Mouse (Mus musculus): ENCODE measurements around the gene Spats1. TPM values are rescaled to one million over a fixed set of nuclear protein-coding genes. Genes with fewer than 3 reads are reported as not detected.
A peak's percentile ranks its signal among the peaks of the same experiment; 100 is the strongest.
"Not testable (repeated sequence)": the region's sequence is repeated elsewhere in the genome, so short reads cannot be mapped to it uniquely, and the experiment has no call there.

Spats1 gene
- polyA plus RNA-seq, 1 experiment from 2014 or later: 0.51 TPM

DNA sequence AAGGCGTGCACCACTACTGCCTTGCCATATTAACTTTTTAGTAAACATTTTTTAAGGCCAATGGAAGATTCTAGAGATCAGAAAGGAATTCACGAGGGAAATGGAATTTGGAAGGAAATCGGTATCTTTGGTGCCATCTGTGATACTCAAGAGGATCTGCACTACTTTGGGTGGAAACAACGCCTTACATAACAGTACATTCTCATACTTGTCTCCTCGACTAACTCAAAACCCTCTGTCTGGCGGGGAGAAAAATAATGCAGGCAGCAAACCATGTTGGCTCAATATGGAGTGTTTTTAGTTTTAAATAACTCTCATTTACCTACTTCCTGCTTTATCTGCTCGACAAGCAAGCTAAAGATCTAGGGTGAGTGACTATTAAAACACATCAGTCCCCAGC, 4.5 kb downstream of the Spats1 start:
- DNase-seq (ENCODE audit: low read depth, low spot score) (no peak), ATAC-seq (no peak)
- ChIA-PET POLR2A (no interaction called here), CTCF (interaction anchor here (1.2 kb wide), 1 partner anchor 82 kb away, joined by 3 read pairs; no protein-coding TSS in a partner anchor)
- TF ChIP-seq CTCF (IDR thresholded peaks at IDR 0.05): no peak
- no peaks in the 10 kb centered on the region for H3K27me3 ChIP-seq
- in situ Hi-C loops (cut with MboI; ENCODE audit: low pct_unique_long_range_greater_than_20kb): no loop called here

DNA sequence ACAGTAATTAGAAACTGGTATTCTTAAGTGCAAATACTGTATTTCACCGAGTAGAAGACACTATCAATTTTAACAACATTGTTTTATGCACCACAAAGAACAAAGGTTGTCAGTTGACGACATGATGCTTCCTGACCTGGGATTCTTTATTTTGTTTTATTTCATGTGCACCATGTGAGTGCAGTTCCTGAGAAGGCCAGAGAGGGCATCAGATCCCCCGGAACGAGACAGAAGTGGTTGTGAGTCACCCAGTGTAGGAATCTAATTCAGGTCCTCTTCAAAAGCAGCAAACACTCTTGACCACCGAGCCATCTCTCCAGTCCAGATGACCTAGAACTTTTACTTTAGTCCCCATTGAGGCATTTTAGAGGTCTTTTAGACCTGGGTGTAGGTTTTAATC, 6.9 kb downstream of the Spats1 start:
- no peaks in the 10 kb centered on the region for H3K27me3 ChIP-seq
- ATAC-seq (no peak), DNase-seq (ENCODE audit: low read depth, low spot score) (no peak)
- ChIA-PET POLR2A (no interaction called here), CTCF (interaction anchor here (1.1 to 1.7 kb wide), 2 partner anchors 10 to 48 kb away, joined by 3 to 8 read pairs; no protein-coding TSS in a partner anchor)
- peak; percentile 51 for TF ChIP-seq CTCF (IDR thresholded peaks at IDR 0.05)
- in situ Hi-C loops (cut with MboI; ENCODE audit: low pct_unique_long_range_greater_than_20kb): no loop called here

GRCm38 (mm10) chr17:45466701-45467100, 8.5 kb downstream of the Spats1 start:
- no peaks in the 10 kb centered on the region for H3K27me3 ChIP-seq
- ChIA-PET CTCF (no interaction called here), POLR2A (no interaction called here)
- peak; percentile 29 for TF ChIP-seq CTCF (IDR thresholded peaks at IDR 0.05)
- ATAC-seq (no peak), DNase-seq (ENCODE audit: low read depth, low spot score) (no peak)
- in situ Hi-C loops (cut with MboI; ENCODE audit: low pct_unique_long_range_greater_than_20kb): no loop called here

DNA sequence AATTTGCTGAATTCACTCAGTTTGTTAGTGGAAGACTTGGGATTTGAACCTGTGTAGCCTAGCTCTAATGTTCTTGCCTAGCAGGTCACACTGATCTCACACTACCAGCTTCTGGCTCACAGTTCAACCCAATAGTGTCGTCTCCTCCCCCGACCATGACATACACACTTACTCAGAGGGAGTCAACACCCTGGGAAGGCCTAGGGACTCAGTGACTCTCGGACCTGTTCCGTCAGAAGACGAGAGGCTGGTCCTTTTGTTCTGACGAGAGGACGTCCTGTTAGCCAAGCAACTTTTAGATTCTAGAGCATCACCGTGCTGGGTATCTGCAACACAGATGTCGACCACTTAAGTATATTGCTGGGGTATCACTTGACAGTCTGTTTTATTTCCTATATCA, 11.0 kb downstream of the Spats1 start:
- ATAC-seq: no peak
- in situ Hi-C loops (cut with MboI; ENCODE audit: low pct_unique_long_range_greater_than_20kb): no loop called here
- POLR2A ChIA-PET: no interaction called here
- H3K27me3 ChIP-seq: no peaks in the 10 kb centered on the region
- TF ChIP-seq CTCF (IDR thresholded peaks at IDR 0.05): no peak
- CTCF ChIA-PET: no interaction called here
- no peak for DNase-seq (ENCODE audit: low read depth, low spot score)

GRCm38 (mm10) chr17:45462506-45462905, 12.7 kb downstream of the Spats1 start:
- in situ Hi-C loops (cut with MboI; ENCODE audit: low pct_unique_long_range_greater_than_20kb): no loop called here
- CTCF ChIA-PET: no interaction called here
- no peak for TF ChIP-seq CTCF (IDR thresholded peaks at IDR 0.05)
- DNase-seq (ENCODE audit: low read depth, low spot score): no peak
- H3K27me3 ChIP-seq: no peaks in the 10 kb centered on the region
- POLR2A ChIA-PET: interaction anchor here (0.7 kb wide), 2 partner anchors 300 to 563 kb away, joined by 3 read pairs; no protein-coding TSS in a partner anchor
- no peak for ATAC-seq

GRCm38 (mm10) chr17:45459062-45459461, 16.2 kb downstream of the Spats1 start:
- H3K27me3 ChIP-seq: no peaks in the 10 kb centered on the region
- DNase-seq (ENCODE audit: low read depth, low spot score): no peak
- in situ Hi-C loops (cut with MboI; ENCODE audit: low pct_unique_long_range_greater_than_20kb): no loop called here
- POLR2A ChIA-PET: no interaction called here
- CTCF ChIA-PET: no interaction called here
- no peak for TF ChIP-seq CTCF (IDR thresholded peaks at IDR 0.05)
- no peak for ATAC-seq

DNA sequence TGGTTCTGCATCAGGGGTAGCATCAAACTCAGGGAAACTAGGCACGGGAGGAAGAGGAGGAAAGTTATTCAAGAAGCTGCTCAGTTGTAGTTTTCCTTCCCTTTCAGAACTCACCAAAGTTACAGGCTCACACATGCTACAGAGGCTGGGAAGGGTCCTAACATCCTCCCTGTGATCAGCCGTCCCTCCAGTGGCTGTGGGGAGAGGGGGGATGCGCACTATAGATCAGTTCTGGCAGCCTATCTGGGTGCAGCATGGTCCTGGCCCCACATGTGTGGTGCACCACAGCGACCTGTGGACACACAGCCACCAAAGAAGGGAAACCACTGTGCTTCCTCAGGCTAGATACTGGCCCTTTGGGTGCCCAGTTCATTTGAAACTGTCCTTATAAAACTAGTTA, 16.7 kb downstream of the Spats1 start:
- CTCF ChIA-PET: no interaction called here
- no peak for DNase-seq (ENCODE audit: low read depth, low spot score)
- no peak for ATAC-seq
- no peaks in the 10 kb centered on the region for H3K27me3 ChIP-seq
- in situ Hi-C loops (cut with MboI; ENCODE audit: low pct_unique_long_range_greater_than_20kb): no loop called here
- TF ChIP-seq CTCF (IDR thresholded peaks at IDR 0.05): no peak
- POLR2A ChIA-PET: no interaction called here

GRCm38 (mm10) chr17:45457487-45457886, 17.7 kb downstream of the Spats1 start:
- DNase-seq (ENCODE audit: low read depth, low spot score) (no peak), ATAC-seq (no peak)
- in situ Hi-C loops (cut with MboI; ENCODE audit: low pct_unique_long_range_greater_than_20kb): no loop called here
- no peaks in the 10 kb centered on the region for H3K27me3 ChIP-seq
- CTCF ChIA-PET: no interaction called here
- POLR2A ChIA-PET: no interaction called here
- peak; percentile 41 for TF ChIP-seq CTCF (IDR thresholded peaks at IDR 0.05)

- TF ChIP-seq CTCF (IDR thresholded peaks at IDR 0.05): no peak
- no peak for ATAC-seq
- POLR2A ChIA-PET: no interaction called here
- H3K27me3 ChIP-seq: no peaks in the 10 kb centered on the region
- in situ Hi-C loops (cut with MboI; ENCODE audit: low pct_unique_long_range_greater_than_20kb): no loop called here
- no peak for DNase-seq (ENCODE audit: low read depth, low spot score)
- CTCF ChIA-PET: no interaction called here
Observed at GRCm38 (mm10) chr17:45456260-45457152, 18.7 kb downstream of the Spats1 start.

DNA sequence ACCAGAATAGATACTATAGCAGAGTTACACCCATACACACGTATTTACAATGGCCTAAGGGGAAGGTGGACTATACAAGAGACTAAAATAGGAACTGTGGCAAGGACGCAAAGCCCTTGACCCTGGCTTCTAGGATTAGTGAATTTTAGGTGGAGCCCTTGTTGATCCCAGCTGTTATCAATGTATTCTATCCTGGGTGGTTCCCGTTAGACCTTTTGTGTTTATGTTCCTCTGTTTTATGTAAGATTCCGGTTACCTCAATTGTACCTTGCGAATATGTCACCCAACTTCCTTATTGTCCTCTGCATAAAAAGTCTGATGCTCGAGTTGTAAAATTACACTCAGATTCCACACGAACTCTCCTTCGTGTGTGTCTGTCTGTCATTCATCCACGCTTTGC, 19.4 kb downstream of the Spats1 start:
- in situ Hi-C loops (cut with MboI; ENCODE audit: low pct_unique_long_range_greater_than_20kb); CTCF ChIA-PET; ATAC-seq; DNase-seq (ENCODE audit: low read depth, low spot score); POLR2A ChIA-PET; H3K27me3 ChIP-seq: not testable (repeated sequence)

GRCm38 (mm10) chr17:45454794-45455193, 20.4 kb downstream of the Spats1 start:
- ChIA-PET POLR2A (no interaction called here), CTCF (no interaction called here)
- DNase-seq (ENCODE audit: low read depth, low spot score) (no peak), ATAC-seq (no peak)
- in situ Hi-C loops (cut with MboI; ENCODE audit: low pct_unique_long_range_greater_than_20kb): no loop called here
- TF ChIP-seq CTCF (IDR thresholded peaks at IDR 0.05): no peak
- H3K27me3 ChIP-seq: no peaks in the 10 kb centered on the region

DNA sequence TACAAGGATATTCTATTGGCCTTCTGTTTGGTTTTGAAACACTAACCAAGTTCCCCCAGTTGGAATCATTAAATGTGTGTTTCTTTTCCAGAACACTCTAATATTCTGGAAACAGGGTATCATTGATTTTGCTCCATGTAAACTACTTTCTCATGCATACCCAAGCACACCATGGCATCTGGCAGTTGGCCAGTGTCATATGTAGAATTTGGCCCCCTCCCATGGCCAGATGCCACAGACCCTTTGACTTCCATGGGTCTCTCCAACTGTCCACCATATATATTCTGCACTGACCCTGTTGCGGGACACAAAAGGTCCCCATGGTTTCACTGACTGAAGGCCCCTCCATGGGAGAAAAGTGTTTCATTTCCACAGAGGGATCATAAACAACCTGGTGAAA, 22.9 kb downstream of the Spats1 start:
- ChIA-PET POLR2A (no interaction called here), CTCF (no interaction called here)
- in situ Hi-C loops (cut with MboI; ENCODE audit: low pct_unique_long_range_greater_than_20kb): no loop called here
- no peak for TF ChIP-seq CTCF (IDR thresholded peaks at IDR 0.05)
- no peak for ATAC-seq
- H3K27me3 ChIP-seq: no peaks in the 10 kb centered on the region
- no peak for DNase-seq (ENCODE audit: low read depth, low spot score)
